Mouse (Mus musculus) liver, postnatal 0 days (tissue): ENCODE data around the gene Tango6. TPM values are rescaled to one million over a fixed set of nuclear protein-coding genes. Genes with fewer than 3 reads are reported as not detected.

Experiments
- ATAC-seq: fragments of 200-750 bp; cut with Nextera tagmentation; 2 replicates; pipeline ENCODE4 v1.8.0; 2017; ENCODE audit warnings: mild to moderate bottlenecking, moderate library complexity
- DNase-seq: peaks from one replicate; pipeline ENCODE4 v3.0.0-alpha.2; 2016
- H3K27ac ChIP-seq: fragments of 300-500 bp; sonication (generic); 2 replicates; pipeline ENCODE4 v1.5.1; 2014; ENCODE audit warnings: antibody characterized with exemption, moderate library complexity, mild to moderate bottlenecking, low read depth
- H3K27me3 ChIP-seq: fragments of 300-500 bp; sonication (generic); 2 replicates; pipeline ENCODE4 v1.6.1; 2014; ENCODE audit warnings: low read length, control low read depth, mixed read lengths; ENCODE audit not compliant: insufficient read depth
- H3K36me3 ChIP-seq: fragments of 300-500 bp; sonication (generic); replicated peaks from 2 replicates; pipeline ENCODE4 v1.6.1; 2014; ENCODE audit warnings: mild to moderate bottlenecking, control low read depth, low read length, moderate library complexity, mixed read lengths; ENCODE audit not compliant: insufficient read depth
- H3K4me1 ChIP-seq: fragments of 300-500 bp; sonication (generic); 2 replicates; pipeline ENCODE4 v1.6.1; 2014; ENCODE audit warnings: antibody characterized with exemption, mild to moderate bottlenecking, control low read depth; ENCODE audit not compliant: insufficient read depth
- H3K4me2 ChIP-seq: fragments of 300-500 bp; sonication (generic); 2 replicates; pipeline ENCODE4 v1.6.1; 2014; ENCODE audit warnings: low read depth, mild to moderate bottlenecking, low read length, moderate library complexity, mixed read lengths
- H3K4me3 ChIP-seq: fragments of 300-500 bp; sonication (generic); 2 replicates; pipeline ENCODE4 v1.5.1; 2014; ENCODE audit warnings: low read depth, low read length
- H3K9ac ChIP-seq: fragments of 300-500 bp; sonication (generic); replicated peaks from 2 replicates; pipeline ENCODE4 v1.6.1; 2014; ENCODE audit warnings: mild to moderate bottlenecking, moderate library complexity
- H3K9me3 ChIP-seq: fragments of 300-500 bp; sonication (generic); 2 replicates; pipeline ENCODE4 v1.6.1; 2016; ENCODE audit warnings: mild to moderate bottlenecking, control low read depth, low read length, mixed read lengths
- CTCF ChIP-seq: sonication (generic); IDR thresholded peaks from 2 replicates; pipeline ENCODE4 v1.5.1; 2016; ENCODE audit warnings: antibody characterized with exemption, low read depth
- EP300 ChIP-seq: IDR thresholded peaks from 2 replicates; pipeline ENCODE4 v1.6.1; 2016; ENCODE audit warnings: antibody characterized with exemption, low read depth, mild to moderate bottlenecking
- WGBS: fragments of 180-500 bp; shearing (Covaris S2); extraction: QIAGEN DNeasy Blood & Tissue Kit; methylation state at CpG from one replicate; pipeline ENCODE4 v1.1.7; 2014; ENCODE audit not compliant: insufficient replicate concordance; 5-methylcytosine and 5-hydroxymethylcytosine counted together
- polyA plus RNA-seq: library from polyadenylated mRNA; unstranded; fragments of >200 nt; fragmentation: Nextera tagmentation; extraction: Ambion mirVana; gene quantifications from 2 replicates; pipeline ENCODE4 v1.2.1, GENCODE M21; 2015

Tango6 gene
- polyA plus RNA-seq, 1 experiment from 2014 or later: 1.8 TPM

- no peak overlapping the region for H3K4me3 ChIP-seq
- WGBS: 78% methylated on average over 13 of the region's 13 CpGs
- no peak overlapping the region for H3K27ac ChIP-seq
- peak overlapping the region; percentile 15; the same call in 1 of the 2 replicates for H3K4me2 ChIP-seq
- no peak for ATAC-seq
- no peaks in the 10 kb centered on the region for H3K9me3 ChIP-seq
- no peak for DNase-seq
- no peaks in the 10 kb centered on the region for H3K27me3 ChIP-seq
- H3K36me3 ChIP-seq: no peaks in the 10 kb centered on the region
- H3K4me1 ChIP-seq: no peaks in the 10 kb centered on the region
- H3K9ac ChIP-seq: no peak overlapping the region
- TF ChIP-seq CTCF: no peak
- TF ChIP-seq EP300: no peak
These were observed 86.4 kb downstream of the Tango6 start for GRCm38 (mm10) chr8:106769147-106769805.

- ATAC-seq (no peak), DNase-seq (no peak)
- TF ChIP-seq EP300: no peak
- no peak for TF ChIP-seq CTCF
- Histone ChIP-seq H3K27me3 (no peaks in the 10 kb centered on the region), H3K9me3 (no peaks in the 10 kb centered on the region), H3K36me3 (no peaks in the 10 kb centered on the region), H3K27ac (no peak overlapping the region), H3K4me1 (no peaks in the 10 kb centered on the region), H3K9ac (no peak overlapping the region), H3K4me3 (no peak overlapping the region), H3K4me2 (no peak overlapping the region)
- 93% methylated on average over 9 of the region's 9 CpGs for WGBS
These were observed 87.8 kb downstream of the Tango6 start for GRCm38 (mm10) chr8:106770596-106771179.

- Histone ChIP-seq H3K27ac (no peak overlapping the region), H3K9ac (no peak overlapping the region), H3K4me2 (no peak overlapping the region), H3K9me3 (no peaks in the 10 kb centered on the region), H3K36me3 (no peaks in the 10 kb centered on the region), H3K4me1 (no peaks in the 10 kb centered on the region), H3K27me3 (no peaks in the 10 kb centered on the region), H3K4me3 (no peak overlapping the region)
- ATAC-seq (no peak), DNase-seq (no peak)
- WGBS: 73% methylated on average over 6 of the region's 6 CpGs
- TF ChIP-seq CTCF: no peak
- no peak for TF ChIP-seq EP300
These were observed 89.2 kb downstream of the Tango6 start for GRCm38 (mm10) chr8:106772094-106772493.

GRCm38 (mm10) chr8:106772501-106772900 is 89.6 kb downstream of the Tango6 start:
- Histone ChIP-seq H3K27ac (no peak overlapping the region), H3K4me3 (no peak overlapping the region), H3K4me2 (no peak overlapping the region), H3K27me3 (no peaks in the 10 kb centered on the region), H3K36me3 (no peaks in the 10 kb centered on the region), H3K9ac (no peak overlapping the region), H3K4me1 (no peaks in the 10 kb centered on the region), H3K9me3 (no peaks in the 10 kb centered on the region)
- WGBS: 83% methylated on average over 3 of the region's 3 CpGs
- no peak for TF ChIP-seq CTCF
- TF ChIP-seq EP300: no peak
- no peak for DNase-seq
- no peak for ATAC-seq

- H3K4me2 ChIP-seq: no peak overlapping the region
- 79% methylated on average over 8 of the region's 8 CpGs for WGBS
- no peak overlapping the region for H3K9ac ChIP-seq
- ATAC-seq: no peak
- DNase-seq: no peak
- no peak overlapping the region for H3K27ac ChIP-seq
- H3K27me3 ChIP-seq: no peaks in the 10 kb centered on the region
- no peaks in the 10 kb centered on the region for H3K36me3 ChIP-seq
- H3K9me3 ChIP-seq: no peaks in the 10 kb centered on the region
- H3K4me3 ChIP-seq: no peak overlapping the region
- no peaks in the 10 kb centered on the region for H3K4me1 ChIP-seq
- TF ChIP-seq CTCF (no peak), EP300 (no peak)
These were observed 91.9 kb downstream of the Tango6 start for GRCm38 (mm10) chr8:106774567-106775320.

- no peak overlapping the region for H3K27ac ChIP-seq
- WGBS: 73% methylated on average over 4 of the region's 4 CpGs
- no peak for DNase-seq
These were observed 106.8 kb downstream of the Tango6 start for GRCm38 (mm10) chr8:106789623-106790022.

More at GRCm38 (mm10) chr8:106789623-106790022, 106.8 kb downstream of the Tango6 start:
- Histone ChIP-seq H3K4me2 (no peak overlapping the region), H3K36me3 (no peaks in the 10 kb centered on the region), H3K9me3 (no peaks in the 10 kb centered on the region), H3K27me3 (no peaks in the 10 kb centered on the region), H3K9ac (no peak overlapping the region), H3K4me3 (no peak overlapping the region), H3K4me1 (no peaks in the 10 kb centered on the region)
- TF ChIP-seq CTCF (no peak), EP300 (no peak)
- no peak for ATAC-seq
